Mouse (Mus musculus): ENCODE measurements around the gene Dolpp1. TPM values are rescaled to one million over a fixed set of nuclear protein-coding genes. Genes with fewer than 3 reads are reported as not detected.

The Dolpp1 gene
- 10 to 100 TPM; 16.9 to 28.1 TPM for polyA plus RNA-seq (2017; shearing (Covaris generic))

DNA sequence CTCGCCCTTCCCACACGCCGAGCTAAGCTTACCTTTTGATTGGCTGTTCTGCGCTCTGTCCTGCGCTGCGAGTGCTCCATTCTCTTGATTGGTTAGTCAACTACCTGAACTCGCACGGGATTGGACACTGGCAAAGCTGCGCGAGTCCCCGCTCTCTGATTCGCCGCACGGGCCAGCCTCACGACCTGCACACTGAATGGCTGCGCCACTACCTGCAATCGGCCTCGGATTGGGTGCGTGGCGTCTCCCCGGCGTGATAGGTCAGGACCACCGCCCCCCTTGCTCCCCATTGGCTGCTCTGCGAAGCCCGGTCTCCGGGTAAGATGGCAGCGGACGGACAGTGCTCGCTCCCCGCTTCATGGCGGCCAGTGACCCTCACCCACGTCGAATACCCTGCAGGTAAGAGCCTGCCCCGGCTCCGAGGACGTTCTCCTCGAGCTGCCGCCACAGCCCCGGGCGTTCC lies at the start of gene Dolpp1:
TSS of gene Dolpp1 (plus strand) at position 141 of the 463 bp plus-strand sequence.
- ATAC-seq = peak; percentile 96

DNA sequence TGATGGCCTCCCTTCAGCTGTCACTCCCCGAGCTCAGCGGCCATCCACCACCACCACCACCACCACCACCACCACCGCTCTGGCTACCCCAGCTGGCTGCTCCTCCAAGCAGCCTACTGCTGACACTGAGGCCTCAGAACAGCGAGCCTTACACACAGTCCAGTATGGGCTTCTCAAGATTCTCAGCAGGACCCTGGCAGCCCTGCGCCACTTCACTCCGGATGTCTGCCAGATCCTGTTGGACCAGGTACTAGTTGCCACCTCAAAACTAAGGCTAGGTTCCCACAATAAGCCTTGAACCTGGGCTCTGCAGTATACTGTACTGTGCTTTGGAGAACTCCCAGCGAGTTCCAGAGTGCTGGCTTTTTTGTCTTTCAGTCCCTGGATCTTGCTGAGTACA lies 49.5 kb upstream of the Dolpp1 start:
- ATAC-seq = no peak

DNA sequence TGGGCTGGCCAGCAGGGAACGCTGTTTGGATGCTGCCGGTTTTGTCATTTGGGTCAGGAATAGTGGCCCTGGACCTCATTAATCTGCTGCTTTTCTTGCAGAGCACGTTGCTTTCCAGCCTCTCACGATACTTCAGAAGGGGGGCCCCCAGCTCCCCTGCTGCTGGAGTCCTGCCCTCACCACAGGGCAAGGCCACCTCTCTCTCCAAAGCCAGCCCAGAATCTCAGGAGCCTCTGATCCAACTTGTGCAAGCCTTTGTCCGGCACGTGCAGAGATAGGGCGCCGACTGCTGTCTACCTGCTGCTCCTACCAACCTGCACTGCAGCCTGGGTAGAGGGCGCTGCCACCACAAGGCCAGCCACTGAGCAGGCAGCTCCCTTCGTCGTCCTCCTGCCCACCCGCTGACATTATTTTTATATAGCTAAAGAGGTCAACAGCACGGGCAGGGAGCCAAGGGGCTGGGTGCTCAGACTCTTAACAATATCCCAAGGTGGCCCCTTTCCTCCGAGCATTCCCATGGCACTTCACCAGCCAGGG lies 48.4 kb upstream of the Dolpp1 start:
- ATAC-seq = no peak

DNA sequence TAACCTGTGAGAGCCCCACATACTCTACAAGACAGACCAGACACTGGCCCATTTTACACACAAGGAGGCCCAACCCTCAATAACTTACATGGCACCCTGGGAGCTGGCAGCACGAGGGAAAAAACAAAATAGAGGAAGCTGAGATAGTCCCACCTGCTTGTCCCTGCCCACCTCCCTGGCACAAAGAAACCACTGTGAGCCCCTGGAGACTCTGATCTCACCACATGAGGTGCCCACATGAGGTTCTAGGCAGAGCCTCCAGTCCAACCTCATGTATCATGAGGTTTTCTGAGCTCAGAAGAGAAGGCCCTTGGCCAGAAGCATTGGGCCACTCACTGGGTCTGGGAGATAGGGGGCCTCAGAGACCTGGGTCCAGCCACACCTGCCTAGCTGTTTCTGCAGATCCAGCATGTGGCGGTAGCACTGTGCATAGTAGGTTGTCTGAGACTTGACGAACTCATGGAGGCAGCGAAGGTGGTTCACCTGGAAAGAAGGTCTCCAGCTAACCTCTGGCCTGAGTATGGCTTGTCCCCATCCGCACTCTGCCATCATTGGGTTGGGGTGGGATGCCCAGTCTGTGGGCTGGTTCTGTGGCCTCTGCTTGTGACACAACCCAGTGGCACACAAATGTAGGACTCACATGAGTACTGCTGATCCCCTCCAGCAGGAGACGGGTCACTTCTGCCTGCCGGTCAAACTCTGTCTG lies 45.9 kb upstream of the Dolpp1 start:
- no peak for ATAC-seq

DNA sequence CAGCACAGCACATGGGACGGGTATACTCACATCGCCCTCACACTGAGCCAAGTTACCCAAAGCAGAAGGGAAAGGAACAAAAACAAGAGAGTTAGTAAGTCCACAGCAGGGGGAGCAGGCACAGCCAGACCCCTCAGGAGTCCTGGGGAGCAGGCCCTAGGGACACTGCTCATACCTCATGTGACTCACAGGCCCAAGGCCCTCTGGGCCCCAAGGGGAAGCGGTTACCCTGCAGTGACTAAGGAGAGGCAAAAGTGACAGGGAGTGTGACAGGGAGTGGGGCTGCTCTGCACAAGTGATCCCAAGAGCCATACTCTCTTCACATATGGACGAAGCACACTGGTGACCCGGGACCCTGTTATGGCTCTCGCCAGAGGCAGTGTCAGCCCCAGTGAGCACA lies 42.9 kb upstream of the Dolpp1 start:
- no peak for ATAC-seq

DNA sequence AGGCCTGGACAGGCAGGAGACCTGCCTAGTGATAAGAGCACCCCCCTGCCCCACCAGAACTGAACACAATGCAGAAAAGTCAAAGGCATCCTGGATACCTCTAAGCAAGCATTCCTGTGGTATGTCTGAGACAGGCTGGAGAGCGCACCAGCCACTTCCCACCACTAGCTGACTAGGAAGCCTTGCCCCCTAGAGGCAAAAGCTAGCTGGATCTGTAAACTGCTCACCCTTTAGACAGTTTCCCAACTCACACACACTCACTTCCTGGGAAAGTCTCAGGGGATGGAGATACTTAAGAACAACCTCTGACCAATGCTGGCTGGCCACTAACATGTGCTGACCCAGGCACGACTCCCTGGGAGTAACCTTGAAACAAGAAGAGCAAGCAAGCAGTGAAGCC lies 40.9 kb upstream of the Dolpp1 start:
- no peak for ATAC-seq

DNA sequence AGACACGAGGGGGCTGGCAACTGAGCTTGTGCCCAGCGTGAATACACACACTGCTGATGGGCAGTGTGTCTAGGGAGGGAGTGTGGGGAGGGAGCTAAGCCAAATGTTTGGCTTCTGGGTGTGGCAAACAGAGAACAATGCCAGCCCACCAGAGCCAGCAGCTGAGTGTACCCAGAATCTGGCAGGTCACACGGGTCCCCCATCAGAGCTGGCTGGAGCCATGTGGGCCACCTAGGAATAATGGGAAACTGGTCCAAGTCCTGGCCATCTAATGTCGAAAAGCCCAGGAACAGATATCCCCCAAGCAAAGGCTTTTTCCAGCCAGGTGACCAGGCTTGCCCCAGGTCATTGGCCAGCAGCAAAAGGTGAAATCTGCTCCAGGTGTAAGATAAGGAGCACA lies 36.2 kb upstream of the Dolpp1 start:
- no peak for ATAC-seq

DNA sequence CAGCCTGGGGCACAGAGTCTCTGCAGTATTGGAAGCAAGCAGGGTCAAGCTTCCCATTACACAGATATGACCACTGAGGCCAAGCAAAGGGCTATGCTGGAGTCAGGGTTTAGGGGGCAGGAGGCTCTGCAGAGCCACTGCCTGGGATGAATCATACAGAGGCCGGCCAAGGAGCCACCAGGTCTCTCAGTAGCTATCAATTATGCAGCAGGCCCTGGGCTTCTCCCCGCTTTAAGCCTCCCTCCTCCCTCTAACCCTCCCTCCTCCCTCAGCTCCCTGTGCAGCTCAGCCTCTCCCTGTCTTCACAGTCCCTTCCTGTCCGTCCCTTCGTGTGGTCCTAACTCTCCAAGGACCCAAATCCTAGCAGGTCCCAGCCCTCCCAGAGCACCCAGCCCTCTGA lies 35.8 kb upstream of the Dolpp1 start:
- ATAC-seq = no peak

DNA sequence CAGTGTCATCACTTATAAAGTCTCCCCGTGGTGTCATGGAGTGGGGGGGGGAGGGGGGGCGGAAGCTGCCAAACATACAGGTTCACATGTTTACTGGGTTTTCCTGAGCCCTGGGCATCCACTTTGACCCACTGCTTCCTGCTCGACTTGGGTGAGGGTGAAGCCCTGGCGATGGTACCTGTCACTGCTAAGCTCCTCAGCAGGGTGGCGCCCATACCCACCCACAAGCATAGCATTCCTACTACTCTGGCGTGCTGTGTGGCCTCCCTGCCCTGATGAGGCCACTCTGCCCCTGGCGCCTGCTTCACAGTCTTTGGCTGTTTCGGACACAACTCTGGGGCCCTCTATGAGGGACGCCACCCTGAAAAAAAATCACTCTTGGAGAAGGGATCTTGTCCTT lies 35.1 kb upstream of the Dolpp1 start:
- no peak for ATAC-seq

DNA sequence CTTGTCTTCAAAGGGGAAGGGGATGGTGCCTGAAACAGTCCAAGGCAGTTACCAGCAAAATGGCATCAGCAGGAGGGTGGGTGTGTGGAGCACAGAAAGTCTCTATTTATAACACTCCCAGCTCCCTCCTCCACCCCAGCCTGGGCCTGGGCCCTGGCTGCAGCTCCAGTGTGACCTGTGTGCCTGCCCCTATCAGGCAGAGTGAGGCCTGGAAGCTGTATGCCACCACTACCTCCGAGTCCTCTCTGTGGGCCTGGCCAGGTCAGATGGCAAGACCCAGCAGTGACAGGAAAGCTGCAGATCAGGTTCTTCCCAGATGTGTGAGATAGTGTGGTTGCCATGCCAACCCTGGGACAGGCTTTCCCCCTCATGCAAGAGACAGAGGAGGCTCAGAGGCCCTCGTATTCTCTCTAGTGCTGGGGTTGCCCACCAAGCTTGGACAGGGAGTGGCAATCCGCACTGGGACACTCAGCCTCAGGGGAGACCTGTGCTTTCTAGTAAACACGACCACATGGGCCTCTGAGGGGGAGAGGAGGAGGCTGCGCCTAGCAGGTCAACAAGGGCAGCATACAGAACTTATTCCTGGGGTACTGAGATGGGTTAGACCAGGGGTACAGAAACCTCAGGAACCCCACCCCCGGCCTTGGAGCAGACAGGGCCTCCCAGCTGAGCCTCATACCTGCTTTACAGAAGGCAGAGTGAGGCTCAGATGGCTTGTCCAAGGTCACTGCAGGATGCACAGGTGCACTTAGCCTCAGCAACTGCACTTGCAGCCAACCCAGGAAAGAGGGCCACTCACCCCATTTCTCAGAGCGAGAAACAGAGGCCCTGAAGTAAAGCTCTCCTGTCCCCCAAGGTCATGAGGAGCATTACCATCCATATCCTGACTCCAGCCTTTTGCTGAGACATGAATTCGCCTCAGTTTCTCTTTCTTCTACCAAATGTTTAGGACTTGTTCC lies 34.2 kb upstream of the Dolpp1 start:
- ATAC-seq = no peak

DNA sequence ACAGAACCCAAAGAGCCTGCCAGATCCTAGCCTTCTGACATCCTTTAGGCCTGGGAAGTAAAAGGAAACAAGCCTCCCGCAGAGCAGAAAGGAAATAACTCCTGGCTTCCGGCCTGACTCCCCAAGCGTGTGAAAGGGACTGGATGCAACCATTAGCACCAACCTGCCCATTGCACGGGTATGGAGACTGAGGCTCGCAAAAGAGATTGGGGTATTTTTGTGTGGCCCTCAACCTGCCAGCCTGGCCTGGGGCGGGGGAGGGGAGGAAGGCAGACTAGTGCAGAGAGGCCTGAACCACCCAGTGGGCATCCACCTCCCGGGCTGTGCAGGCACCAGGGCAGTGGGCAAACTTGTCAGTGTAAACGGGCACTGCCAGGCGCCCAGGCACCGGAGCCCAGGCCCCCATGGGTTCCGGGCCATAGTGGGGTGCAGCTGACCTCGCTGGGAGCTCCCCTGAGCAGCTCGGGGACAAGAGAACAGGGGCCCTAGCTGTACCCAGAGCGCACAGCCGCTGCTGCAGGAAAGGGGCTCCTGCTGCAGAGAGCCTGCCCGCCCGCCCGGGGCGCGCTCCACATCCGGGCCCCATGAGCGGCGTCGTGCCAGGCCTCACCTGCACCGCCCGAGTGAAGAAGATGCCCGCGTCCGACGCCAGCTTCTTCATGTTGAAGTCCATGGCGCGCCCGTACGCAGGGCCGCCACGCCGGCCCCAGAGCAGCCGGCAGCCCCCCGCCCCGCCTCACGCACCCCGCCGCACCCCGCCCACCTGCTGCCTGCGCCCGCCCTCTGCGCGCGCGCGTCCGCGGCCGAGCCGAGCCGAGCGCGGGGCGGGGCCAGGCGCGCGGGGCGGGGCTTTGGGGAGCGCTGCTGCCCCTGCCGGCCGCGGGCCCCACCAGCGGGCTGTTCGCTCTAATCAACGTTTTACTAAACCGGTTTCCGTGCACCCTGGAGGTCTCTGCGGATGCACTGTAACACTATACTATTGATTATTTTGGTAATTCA lies 33.2 kb upstream of the Dolpp1 start, which contains the start of gene Sh3glb2:
TSS of gene Sh3glb2 (minus strand) at position 805 of the 999 bp plus-strand sequence.
- ATAC-seq = peak; percentile 75

DNA sequence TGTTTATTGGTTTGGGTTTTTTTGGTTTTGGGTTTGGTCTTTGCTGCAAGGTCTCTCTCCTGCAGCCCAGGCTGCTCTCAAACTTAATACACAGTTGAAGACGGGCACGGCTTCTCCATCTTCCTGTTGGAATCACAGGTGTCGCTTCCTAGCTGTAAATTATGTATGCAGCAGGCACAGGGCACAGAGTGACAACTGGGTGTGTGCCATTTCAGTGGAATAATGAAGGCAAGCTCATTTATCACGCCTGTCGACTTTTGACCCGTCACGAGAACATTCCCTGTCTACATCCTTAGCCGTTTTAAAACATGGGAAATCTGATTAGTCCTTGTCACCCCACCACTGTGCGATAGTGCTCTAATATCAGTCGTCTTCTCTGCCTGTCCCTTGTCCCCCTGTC lies 31.4 kb upstream of the Dolpp1 start:
- ATAC-seq = no peak

DNA sequence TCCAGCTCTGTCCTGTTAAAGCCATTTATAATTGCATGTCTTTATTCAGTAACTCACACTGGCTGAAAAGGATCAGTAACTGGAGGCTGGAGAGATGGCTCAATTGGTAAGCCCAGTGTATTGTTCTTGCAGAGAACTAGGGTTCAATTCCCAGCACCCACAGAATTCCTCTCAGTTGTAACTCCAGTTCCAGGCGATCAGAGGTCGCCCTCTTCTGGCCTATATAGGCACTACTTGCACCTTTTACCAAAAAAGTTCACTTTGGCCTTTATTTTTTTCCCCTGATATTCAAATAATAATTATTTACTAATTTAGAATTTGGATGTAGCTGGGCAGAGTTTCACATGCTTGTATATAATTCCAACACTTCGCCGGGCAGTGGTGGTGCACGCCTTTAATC lies 29.2 kb upstream of the Dolpp1 start:
- no peak for ATAC-seq

DNA sequence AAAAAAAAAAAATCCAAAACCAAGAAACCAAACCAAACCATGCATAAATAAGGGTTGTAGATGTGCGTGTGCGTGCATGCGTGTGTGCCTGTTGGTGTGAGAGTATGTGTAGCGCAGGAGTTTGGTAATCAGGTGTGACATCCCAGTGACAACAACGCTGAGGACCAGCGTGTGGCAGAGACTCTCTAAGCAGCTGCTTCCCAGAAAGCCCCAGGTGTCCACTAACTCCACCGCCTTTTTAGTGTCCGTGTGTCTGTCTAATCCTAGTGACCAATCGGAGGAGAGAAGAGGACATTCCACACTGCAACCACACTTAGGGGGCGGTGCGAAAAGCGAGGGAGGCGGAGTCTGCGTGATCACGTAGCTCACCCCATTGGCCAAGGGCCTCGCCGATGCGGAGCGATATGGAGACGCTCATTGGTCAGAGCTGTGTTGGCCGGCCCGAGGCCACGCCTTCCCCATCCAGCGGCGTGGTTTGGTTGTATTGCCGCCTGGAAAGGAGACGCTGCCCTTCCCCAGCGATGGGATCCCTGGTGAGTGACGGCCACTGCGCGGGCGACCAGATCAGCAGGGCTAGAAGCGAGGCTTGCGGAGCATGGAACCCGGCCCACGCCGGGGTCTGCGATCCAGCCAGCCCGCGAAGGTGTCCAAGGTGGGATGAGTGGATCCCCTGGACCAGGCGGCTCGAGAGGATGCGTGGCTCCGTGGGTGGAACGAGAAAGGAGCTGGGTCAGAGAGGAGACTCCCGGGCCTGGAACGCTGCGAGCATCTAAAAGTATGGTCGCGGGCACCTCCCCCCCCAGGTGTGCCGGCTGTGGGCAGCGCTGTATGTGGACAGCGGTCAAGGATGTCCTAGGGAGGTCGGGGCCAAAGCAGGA lies 28.0 kb upstream of the Dolpp1 start, which contains the start of gene Miga2:
TSS of gene Miga2 (plus strand) at position 461 of the 878 bp plus-strand sequence.
- ATAC-seq = peak; percentile 99

DNA sequence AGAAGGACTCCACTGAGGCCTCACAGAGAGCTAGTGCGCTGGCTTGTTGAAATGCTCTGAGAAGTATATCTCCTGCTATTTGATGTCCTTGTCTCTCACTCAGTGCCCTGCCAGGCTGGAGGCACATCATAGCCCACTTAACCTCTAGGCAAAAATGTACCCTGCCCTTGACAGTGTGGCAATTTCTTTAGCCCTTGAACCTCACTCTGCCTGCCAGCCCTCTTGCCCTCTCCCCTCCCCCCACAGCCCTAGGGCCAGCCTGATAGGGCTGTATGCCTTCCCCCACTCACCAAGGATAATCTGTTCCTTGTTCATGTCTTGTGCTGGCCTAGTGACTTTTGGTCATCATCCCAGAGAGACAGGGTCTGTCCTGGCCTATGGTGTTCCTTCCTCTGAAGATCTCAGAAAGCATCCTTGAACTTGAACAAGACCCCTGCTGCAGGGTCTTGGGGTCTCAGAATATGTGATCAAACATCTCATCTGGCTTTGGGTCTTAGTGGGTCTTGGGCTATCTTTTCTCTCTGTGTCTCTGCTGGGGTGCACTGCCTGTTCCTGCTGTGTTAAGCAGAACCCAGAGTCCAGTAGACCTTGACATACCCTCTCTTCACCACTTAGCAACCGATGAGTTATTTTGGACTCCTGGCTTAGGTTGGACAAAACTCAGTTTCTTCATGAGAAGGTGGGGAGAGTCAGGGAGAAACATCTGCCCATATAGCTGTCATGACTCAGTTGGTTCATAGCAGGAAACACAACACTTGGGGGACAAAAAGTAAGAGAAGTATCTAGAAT lies 26.6 kb upstream of the Dolpp1 start:
- no peak for ATAC-seq

DNA sequence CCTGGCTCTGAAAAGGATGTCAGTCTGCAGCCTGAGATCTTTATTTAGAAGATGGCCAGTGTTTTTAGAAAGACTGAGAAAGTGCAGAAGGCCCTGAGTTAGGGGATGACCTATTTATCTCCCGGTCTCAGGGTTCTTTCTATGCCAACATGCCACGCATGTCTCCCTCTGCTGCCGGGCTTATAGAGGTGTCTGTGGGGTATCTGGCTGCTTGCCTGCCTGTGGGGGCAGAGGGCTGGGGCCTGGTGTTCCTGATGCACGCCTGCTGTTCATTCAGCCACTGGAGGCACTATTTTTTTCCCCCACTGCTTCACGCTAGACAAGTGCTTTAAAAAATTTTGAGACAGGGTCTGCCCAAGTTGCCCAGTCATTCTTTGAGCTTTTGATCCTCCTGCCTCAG lies 25.9 kb upstream of the Dolpp1 start:
- no peak for ATAC-seq

DNA sequence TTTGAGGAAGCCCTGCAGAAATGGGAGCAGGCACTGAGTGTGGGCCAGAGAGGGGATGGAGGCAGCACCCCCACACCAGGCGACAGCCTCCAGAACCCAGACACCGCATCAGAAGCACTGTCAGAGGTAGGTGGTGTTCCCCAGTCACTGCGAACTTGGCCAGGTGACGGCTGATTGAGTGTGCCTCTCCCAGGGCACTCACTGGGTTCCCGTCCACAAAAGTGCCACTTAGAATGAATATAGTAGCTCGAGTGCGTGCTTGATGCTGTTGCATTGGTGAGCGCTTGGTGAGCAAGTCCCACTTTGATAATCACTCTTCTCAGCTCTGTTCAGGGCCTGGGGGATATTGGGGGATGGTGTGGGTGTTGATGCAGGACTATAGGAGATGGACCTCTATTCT lies 20.5 kb upstream of the Dolpp1 start:
- no peak for ATAC-seq

DNA sequence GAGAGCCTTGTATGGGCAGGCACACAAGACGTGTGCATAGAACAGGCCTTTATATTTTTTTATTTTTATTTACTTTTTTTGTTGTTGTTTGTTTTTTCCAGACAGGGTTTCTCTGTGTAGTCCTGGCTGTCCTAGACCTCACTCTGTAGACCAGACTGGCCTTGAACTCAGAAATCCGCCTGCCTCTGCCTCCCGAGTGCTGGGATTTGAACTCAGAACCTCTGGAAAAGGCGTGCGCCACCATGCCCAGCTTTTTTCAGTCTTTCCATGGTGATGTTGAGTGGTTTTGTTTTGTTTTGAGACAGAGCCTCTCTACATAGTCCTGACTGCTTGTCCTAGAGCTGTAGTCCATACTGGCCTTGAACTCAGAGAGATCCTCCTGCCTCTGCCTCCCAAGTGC lies 19.3 kb upstream of the Dolpp1 start:
- ATAC-seq = no peak

DNA sequence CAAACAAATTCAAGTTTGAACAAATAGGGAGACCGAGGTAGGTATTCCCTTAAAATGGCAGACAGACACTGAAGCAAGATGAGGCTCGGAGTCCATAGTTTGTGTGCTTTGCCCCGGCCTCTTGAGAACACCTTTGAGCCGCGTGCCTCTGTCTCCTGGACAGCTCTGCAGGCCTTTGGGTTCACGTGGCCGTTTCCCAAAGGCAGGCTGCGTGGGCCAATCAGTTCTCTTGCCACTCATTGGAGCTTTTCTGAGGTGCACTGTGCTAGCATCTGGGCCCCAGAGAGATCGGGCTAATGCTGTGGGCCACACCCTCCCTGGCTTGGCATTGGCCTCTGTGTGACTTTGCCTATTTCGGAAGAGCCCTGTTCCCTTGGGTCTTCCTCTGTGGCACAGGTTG lies 16.2 kb upstream of the Dolpp1 start:
- no peak for ATAC-seq

DNA sequence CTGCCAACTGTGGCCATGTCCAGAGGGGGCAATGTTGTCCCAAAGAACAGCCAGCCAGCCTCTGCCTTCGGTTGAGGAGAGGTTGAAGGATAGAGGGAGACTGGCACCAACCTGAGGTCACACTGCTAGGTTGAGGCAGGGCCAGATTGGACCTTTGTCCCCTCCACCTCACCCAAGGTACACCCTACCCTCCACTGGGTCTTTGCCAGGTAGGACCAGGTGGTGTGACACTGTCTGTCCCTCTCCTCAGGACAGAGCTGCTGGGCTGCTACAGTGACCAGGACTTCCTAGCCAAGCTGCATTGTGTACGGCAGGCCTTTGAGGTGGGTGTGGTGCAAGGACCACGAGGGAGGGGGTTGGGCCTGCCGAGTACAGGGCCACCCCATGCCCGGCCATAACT lies 14.3 kb upstream of the Dolpp1 start:
- ATAC-seq = no peak

All from CD4-positive, CD25-positive, alpha-beta regulatory T cell, adult 4 months (primary cell).